Mouse (Mus musculus) spleen, postnatal 14 days (tissue): ENCODE data around the gene Fdxr.

ENCODE experiments used
- DNase-seq, 2 experiments: peaks; one replicate each; pipeline ENCODE4 v3.0.0; 2021 to 2022; ENCODE audit warnings: low spot score in 2 of 2

The Fdxr gene

GRCm38 (mm10) chr11:115241402-115241801 is 35.4 kb downstream of the Fdxr start:
- no peak for DNase-seq

GRCm38 (mm10) chr11:115236570-115236969 is 40.3 kb downstream of the Fdxr start:
- DNase-seq: no peak

GRCm38 (mm10) chr11:115234320-115235044 is 42.4 kb downstream of the Fdxr start:
- DNase-seq: no peak

GRCm38 (mm10) chr11:115233526-115234290 is 43.1 kb downstream of the Fdxr start:
- no peak for DNase-seq

GRCm38 (mm10) chr11:115232889-115233288 is 44.0 kb downstream of the Fdxr start:
- DNase-seq: no peak

GRCm38 (mm10) chr11:115231924-115232323 is 44.9 kb downstream of the Fdxr start:
- DNase-seq: no peak

GRCm38 (mm10) chr11:115231168-115231915 is 45.5 kb downstream of the Fdxr start:
- DNase-seq: peak; percentile 16 to 25

GRCm38 (mm10) chr11:115229021-115229930 is 47.6 kb downstream of the Fdxr start:
- DNase-seq: no peak

GRCm38 (mm10) chr11:115228430-115228829 is 48.4 kb downstream of the Fdxr start:
- DNase-seq: no peak

GRCm38 (mm10) chr11:115227640-115228039 is 49.2 kb downstream of the Fdxr start:
- DNase-seq: no peak

GRCm38 (mm10) chr11:115226811-115227491 is 49.9 kb downstream of the Fdxr start:
- no peak for DNase-seq

GRCm38 (mm10) chr11:115225301-115225700 is 51.5 kb downstream of the Fdxr start:
- DNase-seq: no peak

GRCm38 (mm10) chr11:115224889-115225288 is 52.0 kb downstream of the Fdxr start:
- peak; percentile 22 to 47 for DNase-seq

GRCm38 (mm10) chr11:115223877-115224276 is 53.0 kb downstream of the Fdxr start:
- DNase-seq: no peak

GRCm38 (mm10) chr11:115223451-115223850 is 53.4 kb downstream of the Fdxr start:
- no peak for DNase-seq

- no peak for DNase-seq
These were observed 54.3 kb downstream of the Fdxr start for GRCm38 (mm10) chr11:115222570-115222969.

GRCm38 (mm10) chr11:115222077-115222476 is 54.8 kb downstream of the Fdxr start:
- no peak for DNase-seq

- no peak for DNase-seq
These were observed 57.2 kb downstream of the Fdxr start for GRCm38 (mm10) chr11:115219685-115220084.

- DNase-seq: no peak
These were observed 57.6 kb downstream of the Fdxr start for GRCm38 (mm10) chr11:115219263-115219662.
